11 mouse cellular contexts compared by ENCODE assay signal in genomic region chr7:48879574-48879973, GRCm38 (mm10). TPM values are rescaled to one million over a fixed set of nuclear protein-coding genes. Genes with fewer than 3 reads are reported as not detected.
DNase-seq lines count a peak whose midpoint lies in the region; ATAC-seq lines count a peak whose summit lies in the region.
"Had no signal": no experiment of that assay in that cellular context is flagged by ENCODE, and none has a peak within 500 bp of the region (broad histone marks: within the 10 kb centered on the region; RNA-seq: fewer than 3 reads in every experiment).

No protein-coding gene starts in this region.

- peaks cover 11 to 17% of the 10 kb centered on the region in 2 experiments for H3K4me1 ChIP-seq in heart, embryonic 14.5 days (ENCODE audit: control insufficient read depth in 2 of 2, insufficient read depth in 2 of 2, low read length in 2 of 2)
- H3K4me1 ChIP-seq in hindbrain, embryonic 16.5 days (ENCODE audit: control insufficient read depth, insufficient read depth, low read depth, low read length): peaks cover 7% of the 10 kb centered on the region
- peaks cover 20% of the 10 kb centered on the region for H3K4me1 ChIP-seq in midbrain, embryonic 11.5 days (ENCODE audit: control insufficient read depth, insufficient read depth, low read length)

- H3K9ac ChIP-seq in heart, embryonic 14.5 days (ENCODE audit: low read length): peak overlapping the region; percentile 62
- H3K9ac ChIP-seq in hindbrain, embryonic 16.5 days (ENCODE audit: low read depth, low read length): no peak overlapping the region
- peak overlapping the region; percentile 46; the same call in 1 of the 2 replicates for H3K9ac ChIP-seq in midbrain, embryonic 11.5 days (ENCODE audit: low read length)

- no peak overlapping the region for H3K27ac ChIP-seq in heart, embryonic 14.5 days (replicated peaks in 1 of 2; ENCODE audit: control insufficient read depth in 1 of 2, insufficient read depth in 1 of 2, low read depth in 2 of 2, low read length in 2 of 2)
- H3K27ac ChIP-seq in hindbrain, embryonic 16.5 days (ENCODE audit: low read depth, low read length): no peak overlapping the region
- no peak overlapping the region for H3K27ac ChIP-seq in midbrain, embryonic 11.5 days (ENCODE audit: low read depth, low read length)

- intact Hi-C loops in heart, postnatal 10 days (cut with DNase I): loop anchor here (2.0 to 5.0 kb wide), 3 partner anchors 37 to 67 kb away; no protein-coding TSS in a partner anchor

- H3K9me3 ChIP-seq in heart, embryonic 14.5 days (ENCODE audit: control insufficient read depth, low read length): no peaks in the 10 kb centered on the region
- H3K9me3 ChIP-seq in hindbrain, embryonic 16.5 days (ENCODE audit: control insufficient read depth, low read length): no peaks in the 10 kb centered on the region
- no peaks in the 10 kb centered on the region for H3K9me3 ChIP-seq in midbrain, embryonic 11.5 days (ENCODE audit: control insufficient read depth, low read length)

- H3K4me2 ChIP-seq in heart, embryonic 14.5 days (ENCODE audit: low read length): peak overlapping the region; percentile 97
- H3K4me2 ChIP-seq in hindbrain, embryonic 16.5 days (ENCODE audit: low read length): peak overlapping the region; percentile 7; the same call in 1 of the 2 replicates
- H3K4me2 ChIP-seq in midbrain, embryonic 11.5 days: peak overlapping the region; percentile 38

- no peak for ATAC-seq in heart, embryonic 14.5 days (ENCODE audit: insufficient number of reproducible peaks, insufficient read depth, low FRiP score, low read depth)
- no peak for ATAC-seq in hindbrain, embryonic 16.5 days
- ATAC-seq in midbrain, embryonic 11.5 days (ENCODE audit: low FRiP score): no peak

- peaks cover 40% of the 10 kb centered on the region for H3K36me3 ChIP-seq in heart, embryonic 14.5 days (ENCODE audit: control insufficient read depth, insufficient read depth, low read length)
- no peaks in the 10 kb centered on the region for H3K36me3 ChIP-seq in hindbrain, embryonic 16.5 days (ENCODE audit: control insufficient read depth, insufficient read depth, low read length)
- peaks cover 21% of the 10 kb centered on the region for H3K36me3 ChIP-seq in midbrain, embryonic 11.5 days (ENCODE audit: control insufficient read depth, insufficient read depth, low read length)

- DNase-seq in heart, postnatal 10 days: no peak
- peak; percentile 42 for DNase-seq in c-Kit-positive CD71-positive TER-119-positive erythroid progenitor cells, embryonic 14.5 days (ENCODE audit: low spot score)
- DNase-seq in midbrain, embryonic 11.5 days (ENCODE audit: low spot score, missing footprints): no peak
- no peak for DNase-seq in spleen, postnatal 4 days (ENCODE audit: low spot score in 2 of 2)
- no peak for DNase-seq in thymus, postnatal 25 days
- no peak for DNase-seq in cerebellum, postnatal 10 days
- DNase-seq: heart, postnatal 36 days; thymus, postnatal 36 days had no signal

- H3K27me3 ChIP-seq in heart, embryonic 14.5 days (ENCODE audit: control insufficient read depth, insufficient read depth, low read length): no peaks in the 10 kb centered on the region
- H3K27me3 ChIP-seq in hindbrain, embryonic 16.5 days (replicated peaks; ENCODE audit: control insufficient read depth, insufficient read depth, low read length): peaks cover 12% of the 10 kb centered on the region
- peaks cover 15% of the 10 kb centered on the region; the same call in 1 of the 2 replicates for H3K27me3 ChIP-seq in midbrain, embryonic 11.5 days (ENCODE audit: control insufficient read depth, insufficient read depth, low read length)

- WGBS in heart, embryonic 14.5 days: 61% methylated on average over 3 of the region's 3 CpGs
- whole genome bisulfite sequencing in hindbrain, embryonic 16.5 days: 54% methylated on average over 3 of the region's 3 CpGs
- 65% methylated on average over 3 of the region's 3 CpGs for WGBS in midbrain, embryonic 11.5 days

- peak overlapping the region; percentile 30 to 75 for H3K4me3 ChIP-seq in heart, embryonic 14.5 days (ENCODE audit: control insufficient read depth in 1 of 2, insufficient read depth in 1 of 2, low read depth in 1 of 2, low read length in 2 of 2)
- no peak overlapping the region for H3K4me3 ChIP-seq in hindbrain, embryonic 16.5 days (ENCODE audit: low read length)
- H3K4me3 ChIP-seq in midbrain, embryonic 11.5 days (ENCODE audit: low read depth, low read length): peak overlapping the region; percentile 21; the same call in 1 of the 2 replicates

RNA-seq across cellular contexts. Expression of gene E2f8, which starts 1.8 kb away (rescaled TPM):
- polyA plus RNA-seq in heart, embryonic 14.5 days (2014; fragmentation: Nextera tagmentation; extraction: Ambion mirVana): 16.6 and 16.9 TPM in 2 replicates
- 1 to 10 TPM; 4.7 to 4.8 TPM for total RNA-seq in heart, postnatal 10 days (2021)
- polyA plus RNA-seq in hindbrain, embryonic 16.5 days (2015; fragmentation: Nextera tagmentation; extraction: Ambion mirVana): 2.5 and 3.7 TPM in 2 replicates
- 14.5 and 15.5 TPM in 2 replicates for polyA plus RNA-seq in midbrain, embryonic 11.5 days (2014; fragmentation: Nextera tagmentation; extraction: Ambion mirVana)

RNA-seq across cellular contexts. Expression of gene Nav2, which starts 28.9 kb away (rescaled TPM):
- 34.9 and 37.7 TPM in 2 replicates for polyA plus RNA-seq in heart, embryonic 14.5 days (2014; fragmentation: Nextera tagmentation; extraction: Ambion mirVana)
- 10 to 100 TPM; 79.7 to 82.1 TPM for total RNA-seq in heart, postnatal 10 days (2021)
- polyA plus RNA-seq in hindbrain, embryonic 16.5 days (2015; fragmentation: Nextera tagmentation; extraction: Ambion mirVana): 23.0 and 27.9 TPM in 2 replicates
- polyA plus RNA-seq in midbrain, embryonic 11.5 days (2014; fragmentation: Nextera tagmentation; extraction: Ambion mirVana): 15.9 and 17.4 TPM in 2 replicates

RNA-seq across cellular contexts. Expression of gene Csrp3, which starts 31.7 kb away (rescaled TPM):
- polyA plus RNA-seq in heart, embryonic 14.5 days (2014; fragmentation: Nextera tagmentation; extraction: Ambion mirVana): 1,942 and 2,129 TPM in 2 replicates
- total RNA-seq in heart, postnatal 10 days (2021): 1,000 to 10,000 TPM; 1,601 to 1,720 TPM
- polyA plus RNA-seq in hindbrain, embryonic 16.5 days (2015; fragmentation: Nextera tagmentation; extraction: Ambion mirVana): 0.24 and 7.3 TPM in 2 replicates
- polyA plus RNA-seq in midbrain, embryonic 11.5 days (2014; fragmentation: Nextera tagmentation; extraction: Ambion mirVana): 0.19 TPM in 1 of 2 replicates, not detected in the other
- polyA plus RNA-seq: brain, embryonic 14.5 days had no signal

Comparison
In these comparisons a context has a peak if more than half of its experiments do, and no peak if none do; other contexts are left out.
1. H3K4me2 ChIP-seq: peak in every context shown above with its lines; median percentile 97 in heart, embryonic 14.5 days; 38 in midbrain, embryonic 11.5 days; 7 in hindbrain, embryonic 16.5 days.
2. RNA of gene Csrp3, which starts 31.7 kb away (polyA plus RNA-seq): 1,942 to 2,129 TPM in heart, embryonic 14.5 days; 0.24 to 7.3 TPM in hindbrain, embryonic 16.5 days and 0.19 TPM in midbrain, embryonic 11.5 days; every median in the first group is over 100 times any median in the second.